Mouse (Mus musculus) lung, adult 2 months (tissue): ENCODE results near the gene Nod2.

Experiments
- CTCF ChIP-seq: fragments of 200-500 bp; IDR thresholded peaks from 2 replicates; pipeline ENCODE4 v1.5.1; 2011; ENCODE audit warnings: mild to moderate bottlenecking, low read length, control low read depth; ENCODE audit not compliant: insufficient read depth
- POLR2A ChIP-seq: fragments of 200-500 bp; IDR thresholded peaks from 2 replicates; pipeline ENCODE4 v1.6.1; 2011; ENCODE audit warnings: low read depth, mild to moderate bottlenecking, control low read depth, low read length, borderline replicate concordance; ENCODE audit errors: extremely low read depth

DNA sequence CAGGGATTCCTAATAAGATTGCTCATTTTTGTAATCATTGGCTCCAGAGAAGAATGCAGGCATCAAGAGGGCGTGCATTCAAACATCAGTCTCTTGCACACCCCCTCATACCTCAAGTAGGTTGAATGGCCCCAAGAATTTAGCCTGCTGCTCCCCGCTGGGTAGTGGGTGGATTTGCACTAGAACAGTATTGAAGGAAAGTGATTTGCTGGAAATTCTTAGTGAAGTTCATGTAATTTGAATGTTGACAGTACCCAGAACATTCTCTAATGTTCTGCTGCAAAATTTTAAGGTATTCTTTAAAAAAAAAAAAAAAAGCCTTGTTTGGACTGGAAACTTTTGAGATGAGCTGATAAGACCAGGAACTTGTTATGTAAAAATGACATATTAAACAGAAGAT lies 50.9 kb downstream of the Nod2 start:
- TF ChIP-seq CTCF (no peak), POLR2A (no peak)
